Mouse (Mus musculus): ENCODE data around the gene Stk38l.

GRCm38 (mm10) chr6:146741986-146742635 lies 17.3 kb downstream of the Stk38l start:
- TF ChIP-seq CTCF (IDR thresholded peaks at IDR 0.05; ENCODE audit: insufficient read depth, low read depth, low read length): no peak
- TF ChIP-seq POLR2A (IDR thresholded peaks at IDR 0.05; ENCODE audit: insufficient read depth, low read depth, low read length): no peak

All from olfactory bulb, adult 2 months (tissue).